In the genomic region with DNA sequence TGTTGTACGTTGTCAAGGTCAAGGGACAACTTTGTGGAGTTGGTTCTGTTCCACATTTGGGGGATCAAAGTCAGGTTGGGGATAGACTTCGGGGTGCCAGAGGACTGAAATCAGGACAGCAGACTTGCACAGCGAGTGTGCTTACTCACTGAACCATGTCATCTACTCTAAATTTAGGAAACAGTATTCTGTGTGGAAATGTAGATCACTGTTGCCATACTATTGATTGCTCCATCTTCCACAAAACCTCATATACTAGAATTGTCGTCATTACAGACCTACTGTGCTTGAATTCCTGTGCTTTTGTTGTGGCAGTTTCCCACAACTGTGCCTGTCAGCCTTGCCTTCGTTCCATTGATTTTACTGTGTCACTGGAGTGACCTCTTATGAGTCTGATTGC, we compare ENCODE assay signal across 17 mouse cellular contexts.
"Had no signal": no experiment of that assay in that cellular context is flagged by ENCODE, and none has a peak within 500 bp of the region (broad histone marks: within the 10 kb centered on the region; RNA-seq: fewer than 3 reads in every experiment).

No protein-coding gene starts in this region.

- H3K9me3 ChIP-seq: liver, embryonic 13.5 days; midbrain, embryonic 13.5 days; neural tube, embryonic 12.5 days; neural tube, embryonic 15.5 days; stomach, embryonic 15.5 days had no signal

- H3K27ac ChIP-seq: left cerebral cortex, adult 2 months; liver, embryonic 13.5 days; midbrain, embryonic 13.5 days; neural tube, embryonic 12.5 days; neural tube, embryonic 15.5 days; stomach, embryonic 15.5 days had no signal

- H3K36me3 ChIP-seq: liver, embryonic 13.5 days; neural tube, embryonic 15.5 days; stomach, embryonic 15.5 days had no signal

- H3K4me2 ChIP-seq: liver, embryonic 13.5 days; lung, embryonic 14.5 days; midbrain, embryonic 13.5 days; neural tube, embryonic 12.5 days; neural tube, embryonic 15.5 days; stomach, embryonic 15.5 days had no signal

- H3K27me3 ChIP-seq: liver, embryonic 13.5 days; midbrain, embryonic 13.5 days; neural tube, embryonic 12.5 days; neural tube, embryonic 15.5 days; stomach, embryonic 15.5 days had no signal

- ATAC-seq: lung, postnatal 0 days; midbrain, embryonic 13.5 days had no signal

- H3K4me3 ChIP-seq: left cerebral cortex, adult 2 months; liver, embryonic 13.5 days; midbrain, embryonic 13.5 days; neural tube, embryonic 12.5 days; neural tube, embryonic 15.5 days; stomach, embryonic 15.5 days had no signal

- H3K4me1 ChIP-seq: midbrain, embryonic 13.5 days; neural tube, embryonic 15.5 days had no signal

- DNase-seq: kidney, adult 18-20 months; kidney, adult 9 months; kidney, postnatal 14 days; kidney, postnatal 4 days; layer of hippocampus, adult 9-11 months; layer of hippocampus, postnatal 36 days; liver, embryonic 13.5 days; lung, embryonic 14.5 days; right cerebral cortex, postnatal 25 days; spleen, adult 18-20 months; thymus, postnatal 25 days had no signal

- H3K9ac ChIP-seq: liver, embryonic 13.5 days; lung, embryonic 14.5 days; midbrain, embryonic 13.5 days; neural tube, embryonic 12.5 days; neural tube, embryonic 15.5 days; stomach, embryonic 15.5 days had no signal
